Mouse (Mus musculus): ENCODE results near the gene Hdac5.

GRCm38 (mm10) chr11:102249351-102250090 lies 19.6 kb upstream of the Hdac5 start:
- TF ChIP-seq GATA1 (IDR thresholded peaks at IDR 0.05; ENCODE audit: borderline replicate concordance, low read length) = no peak
- TF ChIP-seq CTCF (IDR thresholded peaks at IDR 0.05; ENCODE audit: low read depth, low read length) = no peak
- no peak for TF ChIP-seq GATA2 (IDR thresholded peaks at IDR 0.05; ENCODE audit: borderline replicate concordance, low read depth, low read length)
- no peak for TF ChIP-seq POLR2AphosphoS5 (IDR thresholded peaks at IDR 0.05; ENCODE audit: insufficient replicate concordance, low read depth, low read length)
- TF ChIP-seq TAL1 (conservative IDR thresholded peaks at IDR 0.05; ENCODE audit: low read depth, low read length) = no peak

Data from G1E (cell line).